Mouse (Mus musculus) embryonic fibroblast, embryonic 13.5 days (primary cell): Measurements from ENCODE around the gene Faap100. TPM values are rescaled to one million over a fixed set of nuclear protein-coding genes. Genes with fewer than 3 reads are reported as not detected.
"Not testable (repeated sequence)": the region's sequence is repeated elsewhere in the genome, so short reads cannot be mapped to it uniquely, and the experiment has no call there.

ENCODE experiments used
- H3K27ac ChIP-seq: 2 replicates; pipeline ENCODE4 v1.5.1; 2012; ENCODE audit warnings: low read length, control low read depth, inconsistent platforms; ENCODE audit not compliant: insufficient read depth
- H3K4me1 ChIP-seq: 2 replicates; pipeline ENCODE4 v1.6.1; 2011; ENCODE audit warnings: low read length; ENCODE audit not compliant: control insufficient read depth, insufficient read depth
- H3K4me3 ChIP-seq: 2 replicates; pipeline ENCODE4 v1.5.1; 2011; ENCODE audit warnings: mild to moderate bottlenecking, control low read depth, low read length; ENCODE audit not compliant: insufficient read depth
- CTCF ChIP-seq: IDR thresholded peaks from 2 replicates; pipeline ENCODE4 v1.5.1; 2011; ENCODE audit warnings: mild to moderate bottlenecking, control low read depth, low read length, moderate library complexity, borderline replicate concordance; ENCODE audit not compliant: insufficient read depth
- POLR2A ChIP-seq: IDR thresholded peaks from 2 replicates; pipeline ENCODE4 v1.6.1; 2011; ENCODE audit warnings: low read depth, mild to moderate bottlenecking, control low read depth, low read length, moderate library complexity
- polyA plus RNA-seq: library from polyadenylated mRNA; stranded (reverse); fragments of >200 nt; gene quantifications from 2 replicates; pipeline ENCODE4 v1.2.4, GENCODE M21; 2011; ENCODE audit warnings: low read depth; ENCODE audit not compliant: missing spikeins, insufficient read length

The Faap100 gene
- 8.5 and 10.9 TPM in 2 replicates for polyA plus RNA-seq

GRCm38 (mm10) chr11:120378611-120379540 lies at the start of gene Faap100:
Faap100 (minus strand) TSS chr11:120378764.
- Histone ChIP-seq H3K4me1 (no peaks in the 10 kb centered on the region), H3K4me3 (peak within 1 kb of the TSS; percentile 66), H3K27ac (no peak within 1 kb of the TSS)
- TF ChIP-seq CTCF (no peak), POLR2A (peak; percentile 63)

- no peak overlapping the region for H3K4me3 ChIP-seq
- H3K27ac ChIP-seq, result no peak overlapping the region
- no peak for TF ChIP-seq CTCF
- no peak for TF ChIP-seq POLR2A
- no peaks in the 10 kb centered on the region for H3K4me1 ChIP-seq
These were observed 48.2 kb upstream of the Faap100 start for GRCm38 (mm10) chr11:120426727-120427126.

GRCm38 (mm10) chr11:120423569-120424295 lies 45.2 kb upstream of the Faap100 start:
- no peaks in the 10 kb centered on the region for H3K4me1 ChIP-seq
- TF ChIP-seq POLR2A (no peak), CTCF (no peak)
- H3K27ac ChIP-seq, result no peak overlapping the region
- H3K4me3 ChIP-seq, result no peak overlapping the region

GRCm38 (mm10) chr11:120422651-120423568 lies 44.3 kb upstream of the Faap100 start:
- no peak overlapping the region for H3K27ac ChIP-seq
- no peaks in the 10 kb centered on the region for H3K4me1 ChIP-seq
- TF ChIP-seq POLR2A (no peak), CTCF (no peak)
- H3K4me3 ChIP-seq, result no peak overlapping the region

GRCm38 (mm10) chr11:120418592-120418991 lies 40.0 kb upstream of the Faap100 start:
- H3K4me1 ChIP-seq, result no peaks in the 10 kb centered on the region
- H3K27ac ChIP-seq, result no peak overlapping the region
- no peak for TF ChIP-seq POLR2A
- TF ChIP-seq CTCF, result no peak
- no peak overlapping the region for H3K4me3 ChIP-seq

- H3K4me3 ChIP-seq, result no peak overlapping the region
- no peak overlapping the region for H3K27ac ChIP-seq
- H3K4me1 ChIP-seq, result no peaks in the 10 kb centered on the region
- TF ChIP-seq POLR2A (no peak), CTCF (no peak)
These were observed 39.3 kb upstream of the Faap100 start for GRCm38 (mm10) chr11:120417852-120418251.

- not testable (repeated sequence) for H3K4me3 ChIP-seq, H3K4me1 ChIP-seq, H3K27ac ChIP-seq
These were observed 35.1 kb upstream of the Faap100 start for GRCm38 (mm10) chr11:120413621-120414020.

- TF ChIP-seq POLR2A, result no peak
- no peak for TF ChIP-seq CTCF
- H3K27ac ChIP-seq, result no peak overlapping the region
- no peak overlapping the region for H3K4me3 ChIP-seq
- no peaks in the 10 kb centered on the region for H3K4me1 ChIP-seq
These were observed 27.9 kb upstream of the Faap100 start for GRCm38 (mm10) chr11:120406445-120406844.

- Histone ChIP-seq H3K4me1 (no peaks in the 10 kb centered on the region), H3K27ac (no peak overlapping the region)
- TF ChIP-seq POLR2A (no peak), CTCF (no peak)
These were observed 27.3 kb upstream of the Faap100 start for GRCm38 (mm10) chr11:120405867-120406266.

More at GRCm38 (mm10) chr11:120405867-120406266, 27.3 kb upstream of the Faap100 start:
- no peak overlapping the region for H3K4me3 ChIP-seq
